Comparison of ENCODE assay signal across 8 mouse cellular contexts in genomic region chr10:80136952-80137625, GRCm38 (mm10). TPM values are rescaled to one million over a fixed set of nuclear protein-coding genes. Genes with fewer than 3 reads are reported as not detected.
DNase-seq lines count a peak whose midpoint lies in the region; ATAC-seq lines count a peak whose summit lies in the region.

No protein-coding gene starts in this region.

- no peak for DNase-seq in kidney, adult 9 months
- peak; percentile 44 for DNase-seq in MN1 (ENCODE audit: low spot score)
- DNase-seq in embryonic facial prominence, embryonic 10.5 days (ENCODE audit: low spot score), result no peak
- DNase-seq in induced T-regulatory cell, adult 2 months (ENCODE audit: low read depth), result peak; percentile 68
- peak; percentile 69 for DNase-seq in lung, postnatal 36 days
- peak; percentile 55 for DNase-seq in testis, postnatal 10 days (ENCODE audit: low spot score)
- DNase-seq in ovary, postnatal 14 days (ENCODE audit: low spot score), result no peak

- WGBS in kidney, embryonic 15.5 days, result 4% methylated on average over 29 of the region's 29 CpGs
- WGBS in embryonic facial prominence, embryonic 10.5 days, result 4% methylated on average over 29 of the region's 29 CpGs

- H3K4me3 ChIP-seq in kidney, embryonic 15.5 days (replicated peaks), result peak overlapping the region; percentile 74
- H3K4me3 ChIP-seq in embryonic facial prominence, embryonic 10.5 days, result peak overlapping the region; percentile 76

- H3K9me3 ChIP-seq in kidney, embryonic 15.5 days (replicated peaks), result no peaks in the 10 kb centered on the region
- H3K9me3 ChIP-seq in embryonic facial prominence, embryonic 10.5 days, result no peaks in the 10 kb centered on the region

- H3K36me3 ChIP-seq in kidney, embryonic 15.5 days, result peaks cover 29% of the 10 kb centered on the region
- H3K36me3 ChIP-seq in embryonic facial prominence, embryonic 10.5 days (replicated peaks), result peaks cover 45% of the 10 kb centered on the region

- peak overlapping the region; percentile 98 for H3K4me2 ChIP-seq in kidney, embryonic 15.5 days

- no peak for ATAC-seq in kidney, embryonic 15.5 days (replicated peaks; ENCODE audit: low FRiP score)

- peak overlapping the region; percentile 36 for H3K9ac ChIP-seq in kidney, embryonic 15.5 days

- H3K27me3 ChIP-seq in kidney, embryonic 15.5 days, result peaks cover 33% of the 10 kb centered on the region
- peaks cover 70% of the 10 kb centered on the region for H3K27me3 ChIP-seq in embryonic facial prominence, embryonic 10.5 days (replicated peaks; ENCODE audit: low read depth, poor library complexity, severe bottlenecking)

- H3K4me1 ChIP-seq in kidney, embryonic 15.5 days, result peaks cover 65% of the 10 kb centered on the region
- peaks cover 65% of the 10 kb centered on the region for H3K4me1 ChIP-seq in embryonic facial prominence, embryonic 10.5 days

- H3K27ac ChIP-seq in kidney, embryonic 15.5 days, result peak overlapping the region; percentile 83
- peak overlapping the region; percentile 87 for H3K27ac ChIP-seq in embryonic facial prominence, embryonic 10.5 days (replicated peaks)

RNA-seq across cellular contexts. Expression of gene Atp5d, which starts 1.3 kb away (rescaled TPM):
- polyA plus RNA-seq in kidney, embryonic 15.5 days (2015; fragmentation: Nextera tagmentation; extraction: Ambion mirVana), result 594 and 612 TPM in 2 replicates
- 491 and 493 TPM in 2 replicates for polyA plus RNA-seq in embryonic facial prominence, embryonic 10.5 days (2016; fragmentation: Nextera tagmentation; extraction: Ambion mirVana)

RNA-seq across cellular contexts. Expression of gene Cbarp, which starts 3.5 kb away (rescaled TPM):
- 5.7 and 6.1 TPM in 2 replicates for polyA plus RNA-seq in kidney, embryonic 15.5 days (2015; fragmentation: Nextera tagmentation; extraction: Ambion mirVana)
- polyA plus RNA-seq in embryonic facial prominence, embryonic 10.5 days (2016; fragmentation: Nextera tagmentation; extraction: Ambion mirVana), result 4.9 and 8.5 TPM in 2 replicates

RNA-seq across cellular contexts. Expression of gene Midn, which starts 11.0 kb away (rescaled TPM):
- polyA plus RNA-seq in kidney, embryonic 15.5 days (2015; fragmentation: Nextera tagmentation; extraction: Ambion mirVana), result 18.8 and 19.5 TPM in 2 replicates
- 22.2 TPM in 2 replicates for polyA plus RNA-seq in embryonic facial prominence, embryonic 10.5 days (2016; fragmentation: Nextera tagmentation; extraction: Ambion mirVana)

RNA-seq across cellular contexts. Expression of gene Stk11, which starts 21.5 kb away (rescaled TPM):
- 15.0 and 22.4 TPM in 2 replicates for polyA plus RNA-seq in kidney, embryonic 15.5 days (2015; fragmentation: Nextera tagmentation; extraction: Ambion mirVana)
- polyA plus RNA-seq in embryonic facial prominence, embryonic 10.5 days (2016; fragmentation: Nextera tagmentation; extraction: Ambion mirVana), result 16.1 and 17.5 TPM in 2 replicates

RNA-seq across cellular contexts. Expression of gene Cirbp, which starts 28.7 kb away (rescaled TPM):
- 95.1 and 111 TPM in 2 replicates for polyA plus RNA-seq in kidney, embryonic 15.5 days (2015; fragmentation: Nextera tagmentation; extraction: Ambion mirVana)
- 93.2 and 110 TPM in 2 replicates for polyA plus RNA-seq in embryonic facial prominence, embryonic 10.5 days (2016; fragmentation: Nextera tagmentation; extraction: Ambion mirVana)

Comparison
In these comparisons a context has a peak if more than half of its experiments do, and no peak if none do; other contexts are left out.
1. DNase-seq: peak in MN1 (single experiment), induced T-regulatory cell, adult 2 months (single experiment), lung, postnatal 36 days (single experiment) and testis, postnatal 10 days (single experiment); none in kidney, adult 9 months (single experiment), embryonic facial prominence, embryonic 10.5 days (single experiment) and ovary, postnatal 14 days (single experiment).